Mouse (Mus musculus): ENCODE data around the gene Cpeb3. TPM values are rescaled to one million over a fixed set of nuclear protein-coding genes. Genes with fewer than 3 reads are reported as not detected.
"Not testable (repeated sequence)": the region's sequence is repeated elsewhere in the genome, so short reads cannot be mapped to it uniquely, and the experiment has no call there.

Gene Cpeb3
- polyA plus RNA-seq, 1 experiment = 8.0 TPM

- Histone ChIP-seq H3K4me3 (ENCODE audit: insufficient read depth, low read length) (no peak overlapping the region), H3K27ac (ENCODE audit: insufficient read depth, low read depth, low read length) (no peak overlapping the region), H3K4me1 (ENCODE audit: control insufficient read depth, insufficient read depth, low read length) (no peaks in the 10 kb centered on the region)
- TF ChIP-seq CTCF (IDR thresholded peaks at IDR 0.05; ENCODE audit: low read depth, low read length) (no peak), POLR2A (IDR thresholded peaks at IDR 0.05; ENCODE audit: borderline replicate concordance, low read depth, low read length) (no peak)
Observed at GRCm38 (mm10) chr19:37095666-37096330, 112.6 kb downstream of the Cpeb3 start.

GRCm38 (mm10) chr19:37093181-37093580 lies 115.2 kb downstream of the Cpeb3 start:
- Histone ChIP-seq H3K4me3 (ENCODE audit: insufficient read depth, low read length) (no peak overlapping the region), H3K4me1 (ENCODE audit: control insufficient read depth, insufficient read depth, low read length) (peaks cover 10% of the 10 kb centered on the region), H3K27ac (ENCODE audit: insufficient read depth, low read depth, low read length) (no peak overlapping the region)
- no peak for TF ChIP-seq CTCF (IDR thresholded peaks at IDR 0.05; ENCODE audit: low read depth, low read length)
- no peak for TF ChIP-seq POLR2A (IDR thresholded peaks at IDR 0.05; ENCODE audit: borderline replicate concordance, low read depth, low read length)

GRCm38 (mm10) chr19:37090146-37091061 lies 118.0 kb downstream of the Cpeb3 start:
- peaks cover 13% of the 10 kb centered on the region for H3K4me1 ChIP-seq (ENCODE audit: control insufficient read depth, insufficient read depth, low read length)
- no peak overlapping the region for H3K4me3 ChIP-seq (ENCODE audit: insufficient read depth, low read length)
- H3K27ac ChIP-seq (ENCODE audit: insufficient read depth, low read depth, low read length) = no peak overlapping the region
- TF ChIP-seq POLR2A (IDR thresholded peaks at IDR 0.05; ENCODE audit: borderline replicate concordance, low read depth, low read length) (no peak), CTCF (IDR thresholded peaks at IDR 0.05; ENCODE audit: low read depth, low read length) (no peak)

GRCm38 (mm10) chr19:37088043-37088748 lies 120.2 kb downstream of the Cpeb3 start:
- no peak overlapping the region for H3K27ac ChIP-seq (ENCODE audit: insufficient read depth, low read depth, low read length)
- no peak for TF ChIP-seq CTCF (IDR thresholded peaks at IDR 0.05; ENCODE audit: low read depth, low read length)
- no peak for TF ChIP-seq POLR2A (IDR thresholded peaks at IDR 0.05; ENCODE audit: borderline replicate concordance, low read depth, low read length)
- peaks cover 13% of the 10 kb centered on the region for H3K4me1 ChIP-seq (ENCODE audit: control insufficient read depth, insufficient read depth, low read length)
- H3K4me3 ChIP-seq (ENCODE audit: insufficient read depth, low read length) = no peak overlapping the region

- TF ChIP-seq CTCF (IDR thresholded peaks at IDR 0.05; ENCODE audit: low read depth, low read length) (no peak), POLR2A (IDR thresholded peaks at IDR 0.05; ENCODE audit: borderline replicate concordance, low read depth, low read length) (no peak)
- H3K27ac ChIP-seq (ENCODE audit: insufficient read depth, low read depth, low read length) = no peak overlapping the region
- H3K4me1 ChIP-seq (ENCODE audit: control insufficient read depth, insufficient read depth, low read length) = peaks cover 11% of the 10 kb centered on the region
- H3K4me3 ChIP-seq (ENCODE audit: insufficient read depth, low read length) = no peak overlapping the region
Observed at GRCm38 (mm10) chr19:37084546-37084945, 123.9 kb downstream of the Cpeb3 start.

- Histone ChIP-seq H3K4me3 (ENCODE audit: insufficient read depth, low read length) (no peak overlapping the region), H3K4me1 (ENCODE audit: control insufficient read depth, insufficient read depth, low read length) (peaks cover 21% of the 10 kb centered on the region), H3K27ac (ENCODE audit: insufficient read depth, low read depth, low read length) (no peak overlapping the region)
- TF ChIP-seq POLR2A (IDR thresholded peaks at IDR 0.05; ENCODE audit: borderline replicate concordance, low read depth, low read length) (no peak), CTCF (IDR thresholded peaks at IDR 0.05; ENCODE audit: low read depth, low read length) (no peak)
Observed at GRCm38 (mm10) chr19:37081467-37081866, 126.9 kb downstream of the Cpeb3 start.

- H3K4me1 ChIP-seq (ENCODE audit: control insufficient read depth, insufficient read depth, low read length) = peaks cover 30% of the 10 kb centered on the region
- H3K27ac ChIP-seq (ENCODE audit: insufficient read depth, low read depth, low read length) = no peak overlapping the region; the same call in 1 of the 2 replicates
- no peak overlapping the region for H3K4me3 ChIP-seq (ENCODE audit: insufficient read depth, low read length)
- TF ChIP-seq CTCF (IDR thresholded peaks at IDR 0.05; ENCODE audit: low read depth, low read length) (no peak), POLR2A (IDR thresholded peaks at IDR 0.05; ENCODE audit: borderline replicate concordance, low read depth, low read length) (no peak)
Observed at GRCm38 (mm10) chr19:37079151-37079550, 129.2 kb downstream of the Cpeb3 start.

- TF ChIP-seq CTCF (IDR thresholded peaks at IDR 0.05; ENCODE audit: low read depth, low read length) = no peak
- peak overlapping the region; percentile 71 for H3K27ac ChIP-seq (ENCODE audit: insufficient read depth, low read depth, low read length)
- no peak overlapping the region for H3K4me3 ChIP-seq (ENCODE audit: insufficient read depth, low read length)
- H3K4me1 ChIP-seq (ENCODE audit: control insufficient read depth, insufficient read depth, low read length) = peaks cover 33% of the 10 kb centered on the region
Observed at GRCm38 (mm10) chr19:37078571-37078970, 129.8 kb downstream of the Cpeb3 start.

- Histone ChIP-seq H3K4me1 (ENCODE audit: control insufficient read depth, insufficient read depth, low read length) (peaks cover 34% of the 10 kb centered on the region), H3K4me3 (ENCODE audit: insufficient read depth, low read length) (no peak overlapping the region), H3K27ac (ENCODE audit: insufficient read depth, low read depth, low read length) (peak overlapping the region; percentile 71)
- TF ChIP-seq POLR2A (IDR thresholded peaks at IDR 0.05; ENCODE audit: borderline replicate concordance, low read depth, low read length) (no peak), CTCF (IDR thresholded peaks at IDR 0.05; ENCODE audit: low read depth, low read length) (no peak)
Observed at GRCm38 (mm10) chr19:37078064-37078463, 130.3 kb downstream of the Cpeb3 start.

GRCm38 (mm10) chr19:37077258-37077657 lies 131.1 kb downstream of the Cpeb3 start:
- H3K4me3 ChIP-seq (ENCODE audit: insufficient read depth, low read length); H3K27ac ChIP-seq (ENCODE audit: insufficient read depth, low read depth, low read length): not testable (repeated sequence)
- peaks cover 36% of the 10 kb centered on the region for H3K4me1 ChIP-seq (ENCODE audit: control insufficient read depth, insufficient read depth, low read length)

Measured in bone marrow macrophage, adult 2 months (primary cell).